Mouse (Mus musculus) intestine, embryonic 14.5 days (tissue): Measurements from ENCODE around the gene Pstpip1. TPM values are rescaled to one million over a fixed set of nuclear protein-coding genes. Genes with fewer than 3 reads are reported as not detected.

ENCODE experiments used
- ATAC-seq: fragments of 200-750 bp; cut with Nextera tagmentation; replicated peaks from 2 replicates; pipeline ENCODE4 v1.8.0; 2017; ENCODE audit warnings: low read depth, moderate number of reproducible peaks, moderate TSS enrichment, moderate library complexity; ENCODE audit not compliant: low FRiP score, low TSS enrichment
- DNase-seq: peaks from one replicate; pipeline ENCODE4 v3.0.0-alpha.2; 2018; ENCODE audit warnings: low spot score
- H3K27ac ChIP-seq: fragments of 300-500 bp; sonication (generic); 2 replicates; pipeline ENCODE4 v1.5.1; 2014; ENCODE audit warnings: low read depth, mild to moderate bottlenecking, control low read depth
- H3K27me3 ChIP-seq: fragments of 300-500 bp; sonication (generic); replicated peaks from 2 replicates; pipeline ENCODE4 v1.6.1; 2014; ENCODE audit warnings: low read length, control low read depth; ENCODE audit not compliant: control insufficient read depth, insufficient read depth
- H3K36me3 ChIP-seq: fragments of 300-500 bp; sonication (generic); 2 replicates; pipeline ENCODE4 v1.6.1; 2014; ENCODE audit warnings: low read length, control low read depth; ENCODE audit not compliant: control insufficient read depth, insufficient read depth
- H3K4me1 ChIP-seq: fragments of 300-500 bp; sonication (generic); replicated peaks from 2 replicates; pipeline ENCODE4 v1.6.1; 2014; ENCODE audit warnings: low read length, control low read depth, mixed read lengths; ENCODE audit not compliant: control insufficient read depth, insufficient read depth
- H3K4me2 ChIP-seq: fragments of 300-500 bp; sonication (generic); 2 replicates; pipeline ENCODE4 v1.6.1; 2014; ENCODE audit warnings: low read length
- H3K4me3 ChIP-seq: fragments of 300-500 bp; sonication (generic); 2 replicates; pipeline ENCODE4 v1.5.1; 2014; ENCODE audit warnings: low read depth, low read length, control low read depth, mixed read lengths
- H3K9ac ChIP-seq: fragments of 300-500 bp; sonication (generic); 2 replicates; pipeline ENCODE4 v1.6.1; 2014; ENCODE audit warnings: mild to moderate bottlenecking, low read length
- H3K9me3 ChIP-seq: fragments of 300-500 bp; sonication (generic); 2 replicates; pipeline ENCODE4 v1.6.1; 2016; ENCODE audit warnings: low read length, control low read depth; ENCODE audit not compliant: control insufficient read depth
- WGBS: fragments of 180-500 bp; shearing (Covaris S2); extraction: QIAGEN DNeasy Blood & Tissue Kit; methylation state at CpG from one replicate; pipeline ENCODE4 v1.1.7; 2014; 5-methylcytosine and 5-hydroxymethylcytosine counted together
- polyA plus RNA-seq: library from polyadenylated mRNA; unstranded; fragments of >200 nt; fragmentation: Nextera tagmentation; extraction: Ambion mirVana; gene quantifications from 2 replicates; pipeline ENCODE4 v1.2.1, GENCODE M21; 2014

Gene Pstpip1
- polyA plus RNA-seq, result 0.88 and 1.3 TPM in 2 replicates

GRCm38 (mm10) chr9:56089778-56090520 is at the start of gene Pstpip1:
Pstpip1 (plus strand) TSS chr9:56089962.
- H3K4me3 ChIP-seq, result no peak within 1 kb of the TSS
- no peaks in the 10 kb centered on the region for H3K9me3 ChIP-seq
- H3K4me1 ChIP-seq, result peaks cover 11% of the 10 kb centered on the region
- peak; percentile 70 for ATAC-seq
- H3K36me3 ChIP-seq, result no peaks in the 10 kb centered on the region
- DNase-seq, result peak; percentile 77
- no peaks in the 10 kb centered on the region for H3K27me3 ChIP-seq
- peak within 1 kb of the TSS; percentile 70 for H3K27ac ChIP-seq
- 20% methylated on average over 22 of the region's 22 CpGs for WGBS
- H3K4me2 ChIP-seq, result peak within 1 kb of the TSS; percentile 22
- no peak within 1 kb of the TSS for H3K9ac ChIP-seq

- H3K4me3 ChIP-seq, result peak within 1 kb of the TSS; percentile 90
- peak within 1 kb of the TSS; percentile 94 for H3K9ac ChIP-seq
- H3K27me3 ChIP-seq, result no peaks in the 10 kb centered on the region
- H3K9me3 ChIP-seq, result no peaks in the 10 kb centered on the region
- peaks cover 12% of the 10 kb centered on the region for H3K4me1 ChIP-seq
- ATAC-seq (peak; percentile 100), DNase-seq (peak; percentile 97)
- H3K36me3 ChIP-seq, result peaks cover 18% of the 10 kb centered on the region
- H3K4me2 ChIP-seq, result peak within 1 kb of the TSS; percentile 81
- H3K27ac ChIP-seq, result peak within 1 kb of the TSS; percentile 96
- 1% methylated on average over 42 of the region's 49 CpGs for WGBS
Measured at GRCm38 (mm10) chr9:56041372-56042180, 48.2 kb upstream of the Pstpip1 start, which contains the start of gene Rcn2. Rcn2 (plus strand) TSS chr9:56041845.

GRCm38 (mm10) chr9:56042181-56042621 is 47.6 kb upstream of the Pstpip1 start:
- Histone ChIP-seq H3K27ac (peak overlapping the region; percentile 96), H3K9me3 (no peaks in the 10 kb centered on the region), H3K4me2 (peak overlapping the region; percentile 81), H3K9ac (peak overlapping the region; percentile 94), H3K4me3 (peak overlapping the region; percentile 90), H3K4me1 (peaks cover 12% of the 10 kb centered on the region), H3K27me3 (no peaks in the 10 kb centered on the region), H3K36me3 (peaks cover 19% of the 10 kb centered on the region)
- under 1% methylated on average over 16 of the region's 16 CpGs for WGBS
- ATAC-seq (no peak; the same call in 1 of the 2 replicates), DNase-seq (no peak)

GRCm38 (mm10) chr9:56053796-56054195 is 36.0 kb upstream of the Pstpip1 start:
- Histone ChIP-seq H3K9me3 (no peaks in the 10 kb centered on the region), H3K4me1 (no peaks in the 10 kb centered on the region), H3K9ac (no peak overlapping the region), H3K27me3 (no peaks in the 10 kb centered on the region), H3K4me3 (no peak overlapping the region), H3K27ac (no peak overlapping the region), H3K36me3 (peaks cover 67% of the 10 kb centered on the region), H3K4me2 (no peak overlapping the region)
- 77% methylated on average over 3 of the region's 3 CpGs for WGBS
- DNase-seq (no peak), ATAC-seq (no peak)

- H3K9ac ChIP-seq, result no peak overlapping the region
- no peaks in the 10 kb centered on the region for H3K27me3 ChIP-seq
- peaks cover 80% of the 10 kb centered on the region for H3K36me3 ChIP-seq
- ATAC-seq (no peak), DNase-seq (no peak)
- H3K27ac ChIP-seq, result no peak overlapping the region
- no peaks in the 10 kb centered on the region for H3K9me3 ChIP-seq
- no peaks in the 10 kb centered on the region for H3K4me1 ChIP-seq
- 86% methylated on average over 6 of the region's 6 CpGs for WGBS
- no peak overlapping the region for H3K4me2 ChIP-seq
- no peak overlapping the region for H3K4me3 ChIP-seq
Measured at GRCm38 (mm10) chr9:56056147-56056546, 33.6 kb upstream of the Pstpip1 start.

- 92% methylated on average over 5 of the region's 5 CpGs for WGBS
- ATAC-seq (no peak; the same call in 1 of the 2 replicates), DNase-seq (no peak)
- no peaks in the 10 kb centered on the region for H3K4me1 ChIP-seq
- no peaks in the 10 kb centered on the region for H3K9me3 ChIP-seq
- H3K4me3 ChIP-seq, result no peak overlapping the region
- no peak overlapping the region for H3K9ac ChIP-seq
- H3K27me3 ChIP-seq, result no peaks in the 10 kb centered on the region
- H3K36me3 ChIP-seq, result peaks cover 55% of the 10 kb centered on the region
- no peak overlapping the region for H3K27ac ChIP-seq
- no peak overlapping the region for H3K4me2 ChIP-seq
Measured at GRCm38 (mm10) chr9:56062336-56062735, 27.4 kb upstream of the Pstpip1 start.

- Histone ChIP-seq H3K27ac (no peak overlapping the region), H3K9ac (no peak overlapping the region), H3K4me2 (no peak overlapping the region), H3K36me3 (peaks cover 45% of the 10 kb centered on the region), H3K4me1 (no peaks in the 10 kb centered on the region), H3K4me3 (no peak overlapping the region), H3K27me3 (no peaks in the 10 kb centered on the region), H3K9me3 (no peaks in the 10 kb centered on the region)
- WGBS, result 50% methylated on average over 3 of the region's 3 CpGs
- ATAC-seq (no peak), DNase-seq (no peak)
Measured at GRCm38 (mm10) chr9:56065011-56065410, 24.8 kb upstream of the Pstpip1 start.

GRCm38 (mm10) chr9:56067964-56068363 is 21.8 kb upstream of the Pstpip1 start:
- H3K4me2 ChIP-seq, result no peak overlapping the region
- H3K27ac ChIP-seq, result no peak overlapping the region
- no peaks in the 10 kb centered on the region for H3K9me3 ChIP-seq
- H3K4me3 ChIP-seq, result no peak overlapping the region
- no peaks in the 10 kb centered on the region for H3K27me3 ChIP-seq
- H3K36me3 ChIP-seq, result peaks cover 20% of the 10 kb centered on the region; the same call in 1 of the 2 replicates
- whole genome bisulfite sequencing, result 88% methylated on average over 4 of the region's 4 CpGs
- no peak overlapping the region for H3K9ac ChIP-seq
- no peak for ATAC-seq
- H3K4me1 ChIP-seq, result no peaks in the 10 kb centered on the region
- no peak for DNase-seq
